Mouse (Mus musculus): ENCODE measurements around the gene Socs4. TPM values are rescaled to one million over a fixed set of nuclear protein-coding genes. Genes with fewer than 3 reads are reported as not detected.
"Not testable (repeated sequence)": the region's sequence is repeated elsewhere in the genome, so short reads cannot be mapped to it uniquely, and the experiment has no call there.

Gene Socs4
- total RNA-seq, 2 experiments from 2014 or later = 6.9 to 9.3 TPM

GRCm38 (mm10) chr14:47286215-47286614, 9.5 kb downstream of the Socs4 start:
- DNase-seq (ENCODE audit: low spot score) = no peak

GRCm38 (mm10) chr14:47287021-47287420, 10.3 kb downstream of the Socs4 start:
- no peak for DNase-seq (ENCODE audit: low spot score)

DNA sequence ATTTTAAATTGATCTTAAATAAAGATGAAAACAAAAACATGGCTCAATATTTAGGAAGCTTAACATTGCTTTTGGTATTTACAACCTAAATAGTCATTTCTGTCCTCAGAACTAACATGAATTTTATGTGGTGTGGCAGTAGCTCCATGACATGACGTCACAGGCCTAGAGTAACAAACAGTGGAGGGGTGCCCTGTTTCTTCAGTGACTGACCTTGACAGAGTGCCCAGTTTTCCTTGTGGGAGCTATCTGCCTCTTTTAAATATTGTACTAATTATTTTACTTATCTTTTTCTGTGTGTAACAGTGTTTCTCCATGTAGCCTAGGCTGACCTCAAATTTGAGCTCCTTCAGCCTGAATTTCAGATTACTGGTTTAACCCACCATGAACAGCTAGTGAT, 15.0 kb downstream of the Socs4 start:
- no peak for DNase-seq (ENCODE audit: low spot score)

GRCm38 (mm10) chr14:47294136-47294535, 17.4 kb downstream of the Socs4 start:
- DNase-seq (ENCODE audit: low spot score) = no peak

GRCm38 (mm10) chr14:47296232-47296631, 19.5 kb downstream of the Socs4 start:
- no peak for DNase-seq (ENCODE audit: low spot score)

GRCm38 (mm10) chr14:47297785-47298407, 21.2 kb downstream of the Socs4 start, which contains the start of gene Mapk1ip1l:
Gene Mapk1ip1l (plus strand): TSS chr14:47298266.
- DNase-seq (ENCODE audit: low spot score) = peak; percentile 92

DNA sequence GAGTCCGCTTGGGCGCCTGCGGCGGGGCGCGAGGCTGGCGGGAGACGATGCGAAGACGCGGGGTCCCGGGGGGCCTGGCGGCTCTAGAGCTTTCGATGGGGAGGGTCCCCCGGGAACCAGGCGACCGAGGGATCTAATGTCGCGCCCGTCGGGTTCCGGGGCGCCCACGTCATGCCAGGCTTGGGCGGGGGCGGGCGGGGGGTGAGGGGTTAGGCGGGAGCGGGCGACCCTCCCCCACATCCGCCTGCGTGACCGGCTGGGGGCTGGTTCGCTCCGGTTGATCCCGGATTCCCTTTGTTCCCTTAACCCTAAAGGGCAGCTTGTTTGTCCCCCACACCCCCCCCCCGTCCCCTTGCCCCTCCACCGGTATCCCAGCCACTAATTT, 21.7 kb downstream of the Socs4 start:
- DNase-seq (ENCODE audit: low spot score) = no peak

- no peak for DNase-seq (ENCODE audit: low spot score)
Observed at GRCm38 (mm10) chr14:47298819-47299261, 22.1 kb downstream of the Socs4 start.

DNA sequence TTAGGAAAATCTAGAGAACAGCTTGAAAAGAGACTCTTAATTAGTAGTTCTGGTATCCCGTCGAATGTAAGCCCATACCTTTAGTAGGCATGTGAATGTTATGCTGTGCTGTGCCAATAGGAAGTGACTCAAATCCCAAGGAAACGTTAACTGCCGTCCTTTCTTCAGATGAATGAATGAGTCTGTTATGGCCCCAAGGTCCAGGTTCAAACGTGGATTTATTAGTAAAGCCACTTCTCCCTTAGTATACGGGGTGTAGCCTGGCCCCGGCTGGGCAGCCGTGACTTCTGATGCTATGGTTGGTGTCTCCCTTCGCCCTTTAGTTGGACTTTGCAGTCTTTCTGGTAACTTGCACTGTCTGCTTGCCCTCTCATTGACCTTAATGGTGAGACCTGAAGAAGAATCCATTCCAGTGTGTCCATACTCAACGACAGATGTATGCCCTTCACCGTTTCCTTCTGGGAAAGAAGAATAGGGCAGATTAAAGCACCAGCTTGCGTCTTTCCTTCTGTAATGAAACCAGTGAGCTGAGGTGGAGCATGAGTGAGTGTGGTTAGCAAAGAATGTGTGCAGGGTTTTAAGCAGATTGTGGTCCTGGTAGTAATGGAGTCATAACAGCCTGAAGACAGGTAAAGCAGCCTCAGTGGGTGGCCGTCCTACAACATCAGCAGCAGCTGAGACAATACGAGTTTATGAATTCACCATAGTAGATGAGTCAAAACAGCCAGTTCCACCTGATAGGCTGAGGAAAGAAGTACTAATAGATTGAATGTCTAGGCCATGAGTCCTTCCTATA, 26.4 kb downstream of the Socs4 start:
- no peak for DNase-seq (ENCODE audit: low spot score)

GRCm38 (mm10) chr14:47304814-47305405, 28.2 kb downstream of the Socs4 start:
- no peak for DNase-seq (ENCODE audit: low spot score)

DNA sequence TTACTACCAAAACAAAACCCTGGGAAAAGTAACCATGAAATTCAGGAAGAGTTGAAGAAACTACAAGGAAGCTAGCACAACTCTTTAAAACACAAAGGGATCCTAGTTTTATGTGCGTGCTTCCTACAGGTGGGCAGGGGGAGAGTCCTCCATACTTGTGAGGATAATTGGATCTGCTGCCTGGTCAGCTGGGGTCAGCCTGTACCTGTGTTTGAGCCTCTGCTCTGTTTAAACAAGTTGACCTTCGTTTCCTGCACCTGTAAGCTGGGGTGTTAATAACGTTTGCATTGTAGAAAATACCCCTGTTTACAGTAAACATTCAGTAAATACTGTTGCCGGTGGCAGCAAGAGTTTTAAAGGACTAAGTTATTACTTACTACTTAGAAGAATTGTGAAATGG, 29.2 kb downstream of the Socs4 start:
- DNase-seq (ENCODE audit: low spot score) = no peak

DNA sequence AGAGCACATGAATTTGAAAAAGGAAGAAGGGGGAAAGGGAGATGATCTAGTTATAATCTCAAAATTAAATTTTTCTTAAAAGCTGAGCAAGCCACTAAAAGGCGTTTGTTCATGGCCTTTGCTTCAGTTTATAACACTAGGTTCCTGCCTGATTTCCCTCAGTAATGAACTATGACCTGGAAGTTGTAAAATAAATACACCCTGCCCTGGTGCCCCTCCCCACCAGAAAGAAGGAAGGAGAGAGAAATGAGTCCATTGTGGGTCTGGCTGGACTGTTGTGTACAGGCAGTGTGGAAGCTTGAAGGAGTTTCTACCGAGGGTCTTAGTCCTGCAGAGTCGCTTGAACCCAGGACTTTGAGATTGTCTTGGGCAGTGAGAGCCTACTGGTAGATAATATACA, 30.9 kb downstream of the Socs4 start:
- no peak for DNase-seq (ENCODE audit: low spot score)

DNA sequence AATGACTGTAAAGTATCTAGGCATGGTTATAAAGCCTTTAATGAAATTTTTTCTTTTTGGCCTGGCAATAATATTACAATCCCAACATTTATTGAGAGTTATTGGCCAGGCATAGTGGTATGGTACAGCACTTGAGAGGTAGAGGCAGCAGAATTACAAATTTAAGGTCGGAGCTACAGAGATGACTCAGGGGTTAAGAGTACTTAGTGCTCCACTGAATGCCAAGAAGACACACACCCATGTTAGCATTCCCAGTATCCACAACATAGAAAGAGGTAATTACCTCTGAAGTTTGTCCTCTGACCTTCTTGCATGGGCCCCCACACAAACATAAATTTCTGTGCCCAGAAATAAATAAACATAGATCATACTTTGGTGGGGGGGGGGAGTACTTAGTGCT, 32.3 kb downstream of the Socs4 start:
- no peak for DNase-seq (ENCODE audit: low spot score)

- DNase-seq (ENCODE audit: low spot score) = no peak
Observed at GRCm38 (mm10) chr14:47310342-47311181, 33.8 kb downstream of the Socs4 start.

DNA sequence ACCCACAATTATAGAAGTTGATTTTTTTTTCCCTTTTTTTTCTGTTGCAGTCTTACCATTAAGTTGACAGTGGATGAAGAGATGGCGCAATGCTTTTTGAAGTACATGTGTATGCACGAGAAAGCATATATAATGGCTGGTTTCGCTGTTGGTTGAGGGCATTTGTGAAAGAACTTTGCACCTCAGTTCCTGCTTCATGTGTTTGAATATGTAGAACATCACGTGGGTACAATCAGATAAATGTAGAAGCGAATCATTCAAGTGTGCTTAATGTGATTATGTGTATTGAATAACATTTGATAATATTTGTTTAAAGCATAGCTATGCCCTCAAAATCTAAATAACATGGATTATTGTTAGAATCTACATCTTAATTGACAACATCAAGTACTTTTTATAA, 42.6 kb downstream of the Socs4 start:
- no peak for DNase-seq (ENCODE audit: low spot score)

GRCm38 (mm10) chr14:47321581-47321980, 44.9 kb downstream of the Socs4 start:
- DNase-seq (ENCODE audit: low spot score) = not testable (repeated sequence)

DNA sequence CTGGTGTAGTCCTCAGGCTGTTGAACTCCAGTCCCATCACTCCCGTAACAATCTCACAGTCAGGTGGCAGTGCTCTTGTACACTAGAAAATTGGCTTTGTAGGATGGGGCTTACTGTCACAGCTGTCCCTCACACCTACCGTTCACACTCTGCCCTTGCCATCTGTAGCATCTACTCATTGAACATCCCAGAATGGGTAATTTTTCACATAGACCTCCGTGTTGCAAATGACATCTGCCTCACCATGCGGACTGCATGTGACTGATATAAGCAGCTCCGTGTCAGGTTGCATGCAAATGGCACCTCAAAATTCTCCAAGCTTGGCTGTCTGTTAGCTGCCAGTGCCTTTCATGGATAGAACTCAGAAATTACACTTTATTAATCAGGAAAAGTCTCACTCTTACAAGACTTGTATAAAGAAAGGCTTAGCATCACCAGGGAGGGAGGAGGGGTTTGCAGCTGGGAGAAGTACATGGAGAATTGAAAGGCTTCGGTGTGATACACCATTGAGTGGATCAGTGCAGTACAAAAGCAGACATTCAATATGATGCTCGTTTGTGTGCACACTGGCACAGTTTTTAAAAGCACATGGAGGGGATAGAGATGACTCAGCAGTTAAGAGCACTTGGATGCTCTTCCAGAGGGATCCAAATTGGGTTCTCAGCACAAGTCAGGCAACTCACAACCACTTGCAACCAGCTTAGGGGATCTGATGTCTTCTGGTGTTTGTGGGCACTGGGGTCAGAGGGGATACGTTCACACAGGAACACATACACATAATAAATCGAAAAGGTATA, 49.4 kb downstream of the Socs4 start:
- no peak for DNase-seq (ENCODE audit: low spot score)

DNA sequence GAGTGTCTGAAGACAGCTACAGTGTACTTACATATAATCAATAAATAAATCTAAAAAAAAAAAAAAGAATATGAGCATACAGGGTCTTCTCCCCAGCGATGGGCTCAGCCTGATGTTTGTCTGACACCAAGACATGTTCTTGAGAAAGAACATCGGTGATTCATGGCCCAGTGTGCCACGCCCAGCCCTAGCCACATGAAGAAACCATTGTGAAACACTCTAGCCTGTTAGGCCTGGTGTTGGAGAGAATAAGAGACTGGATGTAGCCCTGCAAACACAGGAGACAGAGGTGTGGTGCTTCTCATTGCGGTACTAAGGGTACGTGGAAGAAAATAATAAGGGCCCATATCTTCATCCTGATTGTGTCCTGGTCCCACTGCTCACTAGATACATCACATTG, 50.6 kb downstream of the Socs4 start:
- DNase-seq (ENCODE audit: low spot score) = no peak

- DNase-seq (ENCODE audit: low spot score) = no peak
Observed at GRCm38 (mm10) chr14:47331920-47332319, 55.2 kb downstream of the Socs4 start.

DNA sequence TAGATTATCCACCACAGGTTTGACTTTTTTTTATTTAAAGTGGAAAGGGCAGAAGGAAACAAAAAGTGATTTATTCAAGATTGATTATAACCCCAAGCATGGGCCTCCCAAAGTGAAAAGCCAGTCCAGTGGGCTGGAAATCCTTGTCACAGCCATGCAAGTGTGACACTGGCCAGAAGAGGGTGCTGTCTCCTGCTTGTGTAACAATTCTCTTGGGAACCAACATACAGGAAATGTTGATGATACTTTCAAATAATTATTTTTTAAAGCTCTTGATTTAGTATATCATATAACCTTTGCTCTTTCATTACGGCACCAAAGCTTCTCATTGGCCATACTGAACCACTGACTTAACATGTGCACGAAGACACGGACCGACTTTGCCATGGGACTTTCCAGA, 58.1 kb downstream of the Socs4 start:
- peak; percentile 64 for DNase-seq (ENCODE audit: low spot score)

DNA sequence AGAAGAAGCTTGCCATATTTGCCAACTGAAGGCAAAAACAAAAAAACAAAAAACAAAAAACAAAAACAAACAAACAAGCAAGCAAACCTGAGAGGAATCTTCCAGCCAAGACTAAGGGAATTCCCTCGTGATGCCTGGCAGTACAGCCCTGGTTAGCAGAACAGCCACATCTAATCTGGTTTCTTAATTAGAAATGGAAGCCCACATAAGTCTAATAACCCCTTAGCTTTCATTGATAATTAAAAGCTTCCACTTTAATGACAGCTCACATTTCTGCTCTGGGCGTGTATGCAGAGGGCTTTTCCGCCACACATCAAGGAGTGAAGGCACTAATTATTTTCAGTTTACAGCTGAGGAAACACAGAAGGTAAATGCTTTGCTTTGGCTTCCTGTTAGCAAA, 58.6 kb downstream of the Socs4 start:
- DNase-seq (ENCODE audit: low spot score) = no peak

Measured in gastrocnemius, adult 18-20 months (tissue).